In genomic region chr4:106436475-106436874, GRCm38 (mm10) we compare ENCODE assay signal across 9 mouse cellular contexts. TPM values are rescaled to one million over a fixed set of nuclear protein-coding genes. Genes with fewer than 3 reads are reported as not detected.
DNase-seq lines count a peak whose midpoint lies in the region; ATAC-seq and TF ChIP-seq lines count a peak whose summit lies in the region.
"Had no signal": no experiment of that assay in that cellular context is flagged by ENCODE, and none has a peak within 500 bp of the region (broad histone marks: within the 10 kb centered on the region; RNA-seq: fewer than 3 reads in every experiment).

No protein-coding gene starts in this region.

- H3K27ac ChIP-seq in testis, adult 2 months (ENCODE audit: control insufficient read depth, insufficient read depth, low read depth, low read length) = no peak overlapping the region

- ATAC-seq in frontal cortex, adult (ENCODE audit: low TSS enrichment) = peak; percentile 17; the same call in 1 of the 2 replicates

- TF ChIP-seq POLR2A in testis, adult 2 months (IDR thresholded peaks at IDR 0.05; ENCODE audit: control insufficient read depth, low read depth, low read length) = no peak

- no peaks in the 10 kb centered on the region for H3K27me3 ChIP-seq in testis, adult 2 months (ENCODE audit: control insufficient read depth, insufficient read depth, low read length)

- no peak overlapping the region for H3K4me3 ChIP-seq in testis, adult 2 months (ENCODE audit: control insufficient read depth, low read depth, low read length)

- H3K4me1 ChIP-seq in testis, adult 2 months (ENCODE audit: control insufficient read depth, insufficient read depth, low read length) = no peaks in the 10 kb centered on the region

- peak; percentile 35; the same call in 1 of the 2 replicates for TF ChIP-seq CTCF in testis, adult 2 months (IDR thresholded peaks at IDR 0.05; ENCODE audit: control insufficient read depth, insufficient read depth, insufficient replicate concordance, low read depth, low read length)

- no peak for DNase-seq in frontal cortex, postnatal 36 days (ENCODE audit: low spot score in 2 of 2)
- no peak for DNase-seq in testis, postnatal 10 days (ENCODE audit: low spot score)
- DNase-seq in embryo, embryonic 10.5 days (ENCODE audit: low spot score) = peak; percentile 73
- peak; percentile 25 for DNase-seq in retina, adult 2 months (ENCODE audit: low read depth, low spot score)
- no peak for DNase-seq in layer of hippocampus, postnatal 14 days (ENCODE audit: low spot score in 2 of 2)
- DNase-seq in kidney, adult 18-20 months = no peak

- peaks cover 9% of the 10 kb centered on the region for H3K36me3 ChIP-seq in testis, adult 2 months (ENCODE audit: control insufficient read depth, insufficient read depth, low read length)

RNA-seq across cellular contexts. Expression of gene Pcsk9, which starts 27.7 kb away (rescaled TPM):
- 0.04 and 0.11 TPM in 2 replicates for polyA plus RNA-seq in testis, adult 2 months (2012; rRNA removed)
- under 1 TPM; 0.45 to 0.53 TPM for total RNA-seq in layer of hippocampus, postnatal 14 days (2021)

RNA-seq across cellular contexts. Expression of gene Bsnd, which starts 55.6 kb away (rescaled TPM):
- polyA plus RNA-seq in testis, adult 2 months (2012; rRNA removed) = 0.06 and 0.16 TPM in 2 replicates
- total RNA-seq in layer of hippocampus, postnatal 14 days (2021) = under 1 TPM in 1 of 2 experiments, not detected in 1; 0.17 TPM
- polyA plus RNA-seq: liver, embryonic 16.5 days had no signal

Comparison
In these comparisons a context has a peak if more than half of its experiments do, and no peak if none do; other contexts are left out.
1. DNase-seq: peak in embryo, embryonic 10.5 days (single experiment) and retina, adult 2 months (single experiment); none in frontal cortex, postnatal 36 days (0 of 2), testis, postnatal 10 days (single experiment), layer of hippocampus, postnatal 14 days (0 of 2) and kidney, adult 18-20 months (single experiment).